ENCODE assay signal across 24 mouse cellular contexts in the genomic region with DNA sequence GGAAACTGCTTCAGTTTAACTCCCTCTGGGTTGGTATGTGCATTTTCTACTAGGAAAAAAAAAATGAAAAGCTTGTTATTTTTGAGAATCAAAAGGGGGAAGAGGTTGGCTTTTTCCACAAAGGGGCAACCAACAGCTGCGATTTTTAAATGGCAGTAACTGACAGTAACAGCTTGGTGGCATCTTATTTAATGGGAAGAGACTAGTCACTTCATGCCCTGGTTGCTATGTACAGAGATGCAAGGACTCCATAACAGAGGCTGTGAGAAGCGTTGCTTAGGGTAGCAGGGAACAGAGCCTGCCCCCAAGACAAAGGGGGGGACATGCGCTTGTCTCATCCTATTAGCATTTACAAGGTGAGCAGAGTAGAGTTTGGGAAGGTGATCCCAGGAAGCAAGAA.
A peak's percentile ranks its signal among the peaks of the same experiment; 100 is the strongest.
DNase-seq lines count a peak whose midpoint lies in the region; ATAC-seq and TF ChIP-seq lines count a peak whose summit lies in the region.
"Had no signal": no experiment of that assay in that cellular context is flagged by ENCODE, and none has a peak within 500 bp of the region (broad histone marks: within the 10 kb centered on the region; RNA-seq: fewer than 3 reads in every experiment).

No protein-coding gene starts in this region.

- ATAC-seq in lung, embryonic 14.5 days (ENCODE audit: insufficient read depth): peak; percentile 69
- ATAC-seq in stomach, embryonic 14.5 days (ENCODE audit: insufficient number of reproducible peaks, insufficient read depth, low FRiP score, low read depth): no peak
- ATAC-seq: activated CD4-positive, CD25-positive, alpha-beta regulatory T cell, adult 4 months; forebrain, postnatal 0 days; midbrain, embryonic 16.5 days had no signal

- no peaks in the 10 kb centered on the region for H3K9me3 ChIP-seq in lung, embryonic 14.5 days (ENCODE audit: low read depth, low read length)
- no peaks in the 10 kb centered on the region for H3K9me3 ChIP-seq in stomach, embryonic 14.5 days (ENCODE audit: control insufficient read depth, low read depth, low read length)
- H3K9me3 ChIP-seq: forebrain, embryonic 10.5 days; heart, embryonic 13.5 days; hindbrain, embryonic 15.5 days; limb, embryonic 13.5 days; liver, embryonic 15.5 days; megakaryocyte, embryonic 14.5 days had no signal

- peaks cover 15% of the 10 kb centered on the region for H3K4me1 ChIP-seq in lung, embryonic 14.5 days (ENCODE audit: insufficient read depth)
- H3K4me1 ChIP-seq in stomach, embryonic 14.5 days (ENCODE audit: control insufficient read depth, insufficient read depth, low read length): no peaks in the 10 kb centered on the region; the same call in 1 of the 2 replicates
- H3K4me1 ChIP-seq: heart, embryonic 13.5 days; hindbrain, embryonic 15.5 days; liver, embryonic 15.5 days; megakaryocyte, embryonic 14.5 days had no signal

- WGBS in lung, embryonic 14.5 days: 47% methylated on average over 3 of the region's 3 CpGs
- WGBS in stomach, embryonic 14.5 days: 55% methylated on average over 3 of the region's 3 CpGs

- no peaks in the 10 kb centered on the region for H3K27me3 ChIP-seq in lung, embryonic 14.5 days (ENCODE audit: insufficient read depth, low read length)
- H3K27me3 ChIP-seq in stomach, embryonic 14.5 days (ENCODE audit: control insufficient read depth, insufficient read depth, low read length): no peaks in the 10 kb centered on the region
- H3K27me3 ChIP-seq: heart, embryonic 13.5 days; hindbrain, embryonic 15.5 days; limb, embryonic 13.5 days had no signal

- H3K27ac ChIP-seq in lung, embryonic 14.5 days (ENCODE audit: low read depth): peak overlapping the region; percentile 85
- peak overlapping the region; percentile 57; the same call in 1 of the 2 replicates for H3K27ac ChIP-seq in stomach, embryonic 14.5 days (ENCODE audit: low read length)
- H3K27ac ChIP-seq: forebrain, embryonic 10.5 days; heart, embryonic 13.5 days; hindbrain, embryonic 15.5 days; layer of hippocampus, adult 2 months; limb, embryonic 13.5 days; liver, embryonic 15.5 days had no signal

- TF ChIP-seq CTCF in lung, embryonic 14.5 days (IDR thresholded peaks at IDR 0.05; ENCODE audit: low read depth): no peak

- H3K4me2 ChIP-seq in lung, embryonic 14.5 days: no peak overlapping the region
- H3K4me2 ChIP-seq in stomach, embryonic 14.5 days (replicated peaks; ENCODE audit: low read depth, low read length): no peak overlapping the region
- H3K4me2 ChIP-seq: heart, embryonic 13.5 days; hindbrain, embryonic 15.5 days; limb, embryonic 13.5 days; liver, embryonic 15.5 days had no signal

- H3K4me3 ChIP-seq in lung, embryonic 14.5 days (ENCODE audit: low read depth, low read length): no peak overlapping the region
- no peak overlapping the region for H3K4me3 ChIP-seq in stomach, embryonic 14.5 days (ENCODE audit: low read depth, low read length)
- H3K4me3 ChIP-seq: forebrain, embryonic 10.5 days; heart, embryonic 13.5 days; hindbrain, embryonic 15.5 days; layer of hippocampus, adult 2 months; limb, embryonic 13.5 days; liver, embryonic 15.5 days; megakaryocyte, embryonic 14.5 days had no signal

- H3K36me3 ChIP-seq in lung, embryonic 14.5 days (ENCODE audit: insufficient read depth): no peaks in the 10 kb centered on the region
- no peaks in the 10 kb centered on the region for H3K36me3 ChIP-seq in stomach, embryonic 14.5 days (ENCODE audit: control insufficient read depth, insufficient read depth, low read length)
- H3K36me3 ChIP-seq: forebrain, embryonic 10.5 days; heart, embryonic 13.5 days; hindbrain, embryonic 15.5 days; limb, embryonic 13.5 days; liver, embryonic 15.5 days had no signal

- DNase-seq in lung, embryonic 14.5 days: peak; percentile 84
- DNase-seq in lung, postnatal 14 days: no peak
- peak; percentile 44 for DNase-seq in ES-CJ7 (ENCODE audit: low read depth, low spot score)
- DNase-seq in R1 (ENCODE audit: low read depth, low spot score): peak; percentile 23
- no peak for DNase-seq in cerebellum, postnatal 14 days
- DNase-seq in frontal cortex, postnatal 25 days (ENCODE audit: low spot score in 2 of 2): no peak
- DNase-seq: adrenal gland, postnatal 14 days; cerebellum, postnatal 10 days; forebrain, postnatal 0 days; heart, adult 18-20 months; heart, postnatal 36 days; kidney, adult 11 months; layer of hippocampus, postnatal 36 days; right cerebral cortex, adult 18-20 months had no signal

- no peak overlapping the region for H3K9ac ChIP-seq in lung, embryonic 14.5 days
- H3K9ac ChIP-seq in stomach, embryonic 14.5 days (replicated peaks; ENCODE audit: low read depth, low read length): no peak overlapping the region
- H3K9ac ChIP-seq: forebrain, postnatal 0 days; heart, embryonic 13.5 days; hindbrain, embryonic 15.5 days; limb, embryonic 13.5 days; liver, embryonic 15.5 days had no signal

Comparison
In these comparisons a context has a peak if more than half of its experiments do, and no peak if none do; other contexts are left out.
1. DNase-seq: peak in lung, embryonic 14.5 days (single experiment), ES-CJ7 (single experiment) and R1 (single experiment); none in lung, postnatal 14 days (single experiment), cerebellum, postnatal 14 days (0 of 2) and frontal cortex, postnatal 25 days (0 of 2).